Comparison of ENCODE assay signal across 9 mouse cellular contexts in genomic region chr15:25269345-25269996, GRCm38 (mm10).
A peak's percentile ranks its signal among the peaks of the same experiment; 100 is the strongest.
DNase-seq lines count a peak whose midpoint lies in the region; ATAC-seq and TF ChIP-seq lines count a peak whose summit lies in the region.
"Had no signal": no experiment of that assay in that cellular context is flagged by ENCODE, and none has a peak within 500 bp of the region (broad histone marks: within the 10 kb centered on the region; RNA-seq: fewer than 3 reads in every experiment).

No protein-coding gene starts in this region.

- H3K9me3 ChIP-seq in embryonic facial prominence, embryonic 14.5 days (ENCODE audit: control insufficient read depth, low read length): no peaks in the 10 kb centered on the region
- H3K9me3 ChIP-seq in liver, postnatal 0 days (ENCODE audit: low read length): no peaks in the 10 kb centered on the region
- H3K9me3 ChIP-seq: neural tube, embryonic 13.5 days had no signal

- 36% methylated on average over 12 of the region's 12 CpGs for WGBS in embryonic facial prominence, embryonic 14.5 days
- WGBS in liver, postnatal 0 days (ENCODE audit: insufficient replicate concordance): 11% methylated on average over 11 of the region's 12 CpGs

- no peaks in the 10 kb centered on the region for H3K27me3 ChIP-seq in embryonic facial prominence, embryonic 14.5 days (replicated peaks; ENCODE audit: control insufficient read depth, insufficient read depth, low read length)
- no peaks in the 10 kb centered on the region for H3K27me3 ChIP-seq in liver, postnatal 0 days (ENCODE audit: insufficient read depth, low read length)
- H3K27me3 ChIP-seq: neural tube, embryonic 13.5 days had no signal

- H3K36me3 ChIP-seq in embryonic facial prominence, embryonic 14.5 days (ENCODE audit: control insufficient read depth, insufficient read depth, low read length): no peaks in the 10 kb centered on the region
- no peaks in the 10 kb centered on the region for H3K36me3 ChIP-seq in liver, postnatal 0 days (replicated peaks; ENCODE audit: insufficient read depth, low read length)
- H3K36me3 ChIP-seq: neural tube, embryonic 13.5 days had no signal

- peaks cover 3% of the 10 kb centered on the region; the same call in 1 of the 2 replicates for H3K4me1 ChIP-seq in embryonic facial prominence, embryonic 14.5 days (ENCODE audit: control insufficient read depth, insufficient read depth, low read length)
- H3K4me1 ChIP-seq in liver, postnatal 0 days (ENCODE audit: insufficient read depth): peaks cover 7% of the 10 kb centered on the region

- H3K4me2 ChIP-seq in embryonic facial prominence, embryonic 14.5 days (ENCODE audit: low read depth, low read length): no peak overlapping the region
- H3K4me2 ChIP-seq in liver, postnatal 0 days (ENCODE audit: low read depth, low read length): peak overlapping the region; percentile 46
- H3K4me2 ChIP-seq: neural tube, embryonic 13.5 days had no signal

- TF ChIP-seq EP300 in liver, postnatal 0 days (IDR thresholded peaks at IDR 0.05; ENCODE audit: low read depth): no peak

- H3K4me3 ChIP-seq in embryonic facial prominence, embryonic 14.5 days (ENCODE audit: low read depth, low read length): no peak overlapping the region
- no peak overlapping the region for H3K4me3 ChIP-seq in liver, postnatal 0 days (ENCODE audit: low read depth, low read length)
- H3K4me3 ChIP-seq: neural tube, embryonic 13.5 days had no signal

- no peak overlapping the region for H3K9ac ChIP-seq in embryonic facial prominence, embryonic 14.5 days (ENCODE audit: low read depth, low read length)
- H3K9ac ChIP-seq in liver, postnatal 0 days (replicated peaks): no peak overlapping the region
- H3K9ac ChIP-seq: neural tube, embryonic 13.5 days had no signal

- TF ChIP-seq CTCF in liver, postnatal 0 days (IDR thresholded peaks at IDR 0.05; ENCODE audit: low read depth): no peak

- peak; percentile 83 for ATAC-seq in embryonic facial prominence, embryonic 14.5 days (ENCODE audit: low read depth)
- peak; percentile 91 for ATAC-seq in liver, postnatal 0 days

- H3K27ac ChIP-seq in embryonic facial prominence, embryonic 14.5 days (replicated peaks; ENCODE audit: low read depth, low read length): no peak overlapping the region
- H3K27ac ChIP-seq in liver, postnatal 0 days (ENCODE audit: low read depth): peak overlapping the region; percentile 58
- H3K27ac ChIP-seq: neural tube, embryonic 13.5 days had no signal

- peak; percentile 31 for DNase-seq in left cerebral cortex, adult 11 months (ENCODE audit: low spot score)
- no peak for DNase-seq in left cerebral cortex, adult 18-20 months (ENCODE audit: low spot score in 2 of 2)
- DNase-seq in MN1 (ENCODE audit: low spot score): peak; percentile 44
- DNase-seq in embryonic facial prominence, embryonic 14.5 days (ENCODE audit: low spot score): peak; percentile 72
- peak; percentile 45 for DNase-seq in liver, postnatal 0 days
- peak; percentile 14 to 33 for DNase-seq in thymus, adult 18-20 months
- no peak for DNase-seq in gastrocnemius, adult 18-20 months (ENCODE audit: low spot score)
- no peak for DNase-seq in neural tube, embryonic 10.5 days (ENCODE audit: extremely low spot score, low spot score)

Comparison
In these comparisons a context has a peak if more than half of its experiments do, and no peak if none do; other contexts are left out.
1. DNase-seq: peak in left cerebral cortex, adult 11 months (single experiment), MN1 (single experiment), embryonic facial prominence, embryonic 14.5 days (single experiment), liver, postnatal 0 days (single experiment) and thymus, adult 18-20 months (2 of 2); none in left cerebral cortex, adult 18-20 months (0 of 2), gastrocnemius, adult 18-20 months (single experiment) and neural tube, embryonic 10.5 days (single experiment).